Mouse (Mus musculus): ENCODE data around the gene Galk2. TPM values are rescaled to one million over a fixed set of nuclear protein-coding genes. Genes with fewer than 3 reads are reported as not detected.

Galk2 gene
- total RNA-seq, 4 experiments from 2014 or later = 30.9 to 36.3 (median 32.6) TPM

- no peak for DNase-seq (ENCODE audit: low spot score in 2 of 2)
Measured at GRCm38 (mm10) chr2:125941111-125941785, 82.3 kb downstream of the Galk2 start.

DNA sequence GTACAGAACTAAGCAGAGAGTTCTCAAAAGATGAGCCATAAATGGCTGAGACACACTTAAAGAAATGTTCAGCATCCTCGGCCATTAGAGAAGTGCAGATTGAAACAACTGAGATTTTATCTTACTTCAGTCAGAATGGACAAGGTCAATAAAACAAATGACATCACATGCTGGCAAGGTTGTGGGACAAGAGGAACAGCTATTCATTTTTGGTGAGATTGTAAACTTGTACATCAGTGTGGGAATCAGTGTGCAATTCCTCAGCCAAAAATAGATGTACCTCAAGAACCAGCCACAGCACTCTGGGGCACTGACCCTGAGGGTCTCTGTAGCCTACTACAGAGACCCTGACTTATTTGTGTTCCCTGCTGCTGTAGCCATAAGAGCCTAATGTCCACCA, 84.4 kb downstream of the Galk2 start:
- no peak for DNase-seq (ENCODE audit: low spot score in 2 of 2)

DNA sequence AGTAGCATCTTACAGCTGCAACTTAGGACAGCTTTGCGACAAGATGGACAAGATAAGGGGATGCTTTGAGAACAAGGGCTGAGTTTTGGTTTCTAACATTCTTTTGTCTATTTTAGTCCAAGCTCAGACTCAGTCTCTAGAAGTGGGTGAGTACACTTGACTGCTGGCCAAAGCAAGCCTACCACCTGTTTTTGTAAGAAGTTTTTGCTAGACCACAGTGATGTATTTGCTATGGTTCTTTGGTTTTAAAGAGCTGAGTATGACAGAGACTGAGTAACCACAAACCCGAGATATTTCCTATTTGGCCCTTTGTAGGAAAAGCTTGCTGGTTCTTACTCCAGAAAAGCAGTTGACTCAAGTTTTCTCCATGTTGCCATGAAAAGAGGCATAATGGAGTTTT, 89.3 kb downstream of the Galk2 start:
- no peak for DNase-seq (ENCODE audit: low spot score in 2 of 2)

- DNase-seq (ENCODE audit: low spot score in 2 of 2) = no peak
Measured at GRCm38 (mm10) chr2:125968811-125969210, 109.9 kb downstream of the Galk2 start.

GRCm38 (mm10) chr2:125973207-125973606, 114.3 kb downstream of the Galk2 start:
- DNase-seq (ENCODE audit: low spot score in 2 of 2) = no peak

DNA sequence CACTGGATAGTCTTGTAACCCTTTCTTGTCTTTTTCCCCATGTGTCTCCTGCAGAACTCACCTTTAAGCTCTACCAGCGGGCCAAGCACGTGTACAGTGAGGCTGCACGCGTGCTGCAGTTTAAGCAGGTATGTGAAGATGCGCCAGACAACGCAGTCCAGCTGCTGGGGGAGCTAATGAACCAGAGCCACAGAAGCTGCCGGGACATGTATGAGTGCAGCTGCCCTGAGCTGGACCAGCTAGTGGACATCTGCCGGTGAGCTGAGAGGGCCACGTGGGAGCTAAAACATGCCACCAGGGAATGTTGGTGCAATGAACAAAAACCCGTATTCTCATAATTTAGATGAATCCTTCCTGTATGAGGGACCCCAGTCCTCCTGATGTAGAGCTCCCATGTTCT, 116.3 kb downstream of the Galk2 start:
- no peak for DNase-seq (ENCODE audit: low spot score in 2 of 2)

GRCm38 (mm10) chr2:125975808-125976345, 117.0 kb downstream of the Galk2 start:
- DNase-seq (ENCODE audit: low spot score in 2 of 2) = no peak

- DNase-seq (ENCODE audit: low spot score in 2 of 2) = no peak
Measured at GRCm38 (mm10) chr2:126002291-126002690, 143.4 kb downstream of the Galk2 start.

GRCm38 (mm10) chr2:126006088-126006487, 147.2 kb downstream of the Galk2 start:
- peak; percentile 17 to 60 for DNase-seq (ENCODE audit: low spot score in 2 of 2)

DNA sequence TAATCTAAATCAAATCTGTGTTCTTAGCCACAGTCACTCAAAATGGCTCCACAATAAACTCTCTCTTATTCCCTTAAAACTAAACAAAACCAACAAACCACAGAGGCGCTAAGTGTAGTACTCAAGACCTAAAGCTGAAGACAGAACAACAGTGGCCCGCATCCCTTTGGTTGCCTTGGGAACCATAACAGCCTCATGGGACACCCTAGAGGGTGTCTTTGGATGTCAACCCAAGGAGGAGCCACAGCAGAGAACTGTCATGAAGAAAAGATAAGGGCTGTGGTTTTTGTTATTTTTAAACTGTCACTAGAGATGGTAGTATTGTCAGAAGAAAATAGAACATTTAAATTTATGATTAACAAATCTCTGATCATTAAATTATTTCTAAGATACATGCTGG, 147.8 kb downstream of the Galk2 start:
- DNase-seq (ENCODE audit: low spot score in 2 of 2) = no peak

DNA sequence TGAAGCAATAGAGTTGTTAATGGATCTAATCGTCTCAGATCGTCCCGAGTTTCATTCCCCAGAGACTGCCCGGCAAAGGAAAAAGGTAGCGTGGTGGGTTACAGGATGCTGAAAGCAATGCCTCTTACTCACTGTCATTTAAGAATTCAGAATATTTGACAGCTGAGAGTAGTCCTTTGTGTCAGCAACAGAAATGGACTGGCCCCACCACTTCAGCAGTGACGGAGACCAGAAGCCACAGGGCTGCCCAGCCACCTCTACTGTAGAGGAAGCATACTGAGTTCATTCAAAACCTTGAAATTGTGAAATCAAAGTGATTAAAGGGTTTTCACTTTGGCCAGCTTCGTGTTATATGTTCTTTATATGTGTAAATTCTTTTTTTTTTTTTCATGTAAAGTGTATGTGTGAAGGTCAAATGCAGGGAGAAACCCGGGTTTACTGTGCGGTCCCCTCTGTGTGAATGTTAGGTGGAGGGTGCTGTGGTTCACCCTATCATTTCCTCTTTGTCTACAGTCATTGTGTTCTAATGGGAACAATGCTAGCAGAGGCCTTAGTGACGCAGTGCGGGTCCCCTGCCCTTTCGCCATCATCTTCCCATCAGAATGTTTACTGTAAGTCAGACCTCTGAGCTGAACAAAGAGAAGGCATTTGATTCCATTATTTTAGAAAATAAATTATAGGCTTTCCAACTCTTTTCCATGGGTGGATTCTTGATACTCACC, 156.2 kb downstream of the Galk2 start:
- no peak for DNase-seq (ENCODE audit: low spot score in 2 of 2)

- DNase-seq (ENCODE audit: low spot score in 2 of 2) = no peak
Measured at GRCm38 (mm10) chr2:126015763-126016473, 157.0 kb downstream of the Galk2 start.

DNA sequence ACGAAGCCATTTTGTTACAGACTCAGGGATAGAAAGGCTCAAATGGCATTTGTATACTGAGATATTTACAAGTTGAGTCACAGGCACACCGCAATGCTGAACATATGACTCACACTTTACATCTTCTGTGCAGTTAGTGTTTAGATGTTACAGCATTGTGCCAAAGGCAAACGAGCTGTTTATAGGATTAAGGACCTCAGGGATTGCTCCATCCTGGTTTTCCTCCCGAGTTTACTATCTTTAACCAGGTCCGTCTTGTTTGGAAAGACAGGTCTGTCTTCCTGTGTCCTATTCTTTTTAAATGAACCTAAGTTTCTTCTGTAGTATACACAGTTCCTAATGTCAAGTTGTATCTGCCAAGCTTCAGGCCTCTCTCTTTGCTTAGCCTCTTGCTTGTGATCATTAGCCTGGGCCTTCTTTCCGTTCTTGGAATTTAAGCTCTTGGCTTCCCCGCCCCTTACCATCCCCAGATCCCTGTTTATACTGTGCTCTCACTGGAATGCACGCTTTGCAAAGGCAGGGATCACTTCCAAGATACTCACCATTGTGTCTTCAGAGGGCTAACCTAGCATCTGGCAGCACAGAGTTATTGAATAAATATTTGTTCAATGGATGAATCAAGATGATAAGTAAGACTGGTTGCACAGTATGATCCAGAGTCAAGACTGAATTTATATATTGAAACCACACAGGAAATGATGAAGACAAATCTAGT, 172.4 kb downstream of the Galk2 start:
- DNase-seq (ENCODE audit: low spot score in 2 of 2) = no peak

GRCm38 (mm10) chr2:126033114-126033972, 174.4 kb downstream of the Galk2 start:
- DNase-seq (ENCODE audit: low spot score in 2 of 2) = peak in 1 of 2 experiments; percentile 9

Other genes with a start within 250 kb of the Galk2 start
- gene Cep152, start 234.0 kb upstream of the Galk2 start, total RNA-seq (2022) = 1 to 10 TPM; 3.4 to 4.2 (median 3.9) TPM
- gene Eid1, start 186.0 kb upstream of the Galk2 start, total RNA-seq (2022) = 100 to 1,000 TPM; 230 to 253 (median 230) TPM
- gene Shc4, start 135.0 kb upstream of the Galk2 start, total RNA-seq (2022) = 1 to 10 TPM; 4.9 to 6.3 (median 5.3) TPM
- gene Secisbp2l, start 76.2 kb upstream of the Galk2 start, total RNA-seq (2022) = 10 to 100 TPM; 91.9 to 95.3 (median 94.9) TPM
- 100 to 1,000 TPM in 3 of 4 experiments, 10 to 100 TPM in 1; 95.0 to 114 (median 109) TPM for gene Cops2, start within 50 bp of the Galk2 start, total RNA-seq (2022)
- gene Fgf7, start 175.5 kb downstream of the Galk2 start, total RNA-seq (2022) = 1 to 10 TPM in 1 of 4 experiments, under 1 TPM in 3; 0.63 to 1.0 (median 0.72) TPM